Mouse (Mus musculus): ENCODE data around the gene Serpine2. TPM values are rescaled to one million over a fixed set of nuclear protein-coding genes. Genes with fewer than 3 reads are reported as not detected.

Gene Serpine2
- total RNA-seq, 4 experiments from 2014 or later: 173 to 178 (median 176) TPM

- DNase-seq (ENCODE audit: low spot score in 2 of 2): no peak
Observed at GRCm38 (mm10) chr1:79759006-79759405, 102.0 kb downstream of the Serpine2 start.

DNA sequence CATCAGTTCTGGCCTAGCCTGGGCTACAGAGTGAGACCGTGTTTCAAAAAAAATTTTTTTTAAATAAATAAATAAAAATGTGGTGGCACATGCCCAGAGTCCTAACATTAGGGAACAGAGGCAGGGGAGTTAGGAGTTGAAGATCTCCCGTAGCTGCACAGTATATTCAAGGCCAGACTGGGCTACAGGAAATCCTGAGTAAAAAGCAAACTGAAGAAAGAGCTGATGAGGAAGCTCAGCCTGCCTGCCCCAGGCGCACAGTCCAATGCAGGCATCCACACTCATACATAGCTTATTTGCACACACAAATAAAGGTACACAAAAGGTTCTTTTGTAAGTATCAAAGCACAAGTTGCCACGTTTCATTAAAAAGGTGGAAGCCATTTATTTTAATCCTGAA is 103.4 kb downstream of the Serpine2 start:
- no peak for DNase-seq (ENCODE audit: low spot score in 2 of 2)

- no peak for DNase-seq (ENCODE audit: low spot score in 2 of 2)
Observed at GRCm38 (mm10) chr1:79757161-79757560, 103.8 kb downstream of the Serpine2 start.

DNA sequence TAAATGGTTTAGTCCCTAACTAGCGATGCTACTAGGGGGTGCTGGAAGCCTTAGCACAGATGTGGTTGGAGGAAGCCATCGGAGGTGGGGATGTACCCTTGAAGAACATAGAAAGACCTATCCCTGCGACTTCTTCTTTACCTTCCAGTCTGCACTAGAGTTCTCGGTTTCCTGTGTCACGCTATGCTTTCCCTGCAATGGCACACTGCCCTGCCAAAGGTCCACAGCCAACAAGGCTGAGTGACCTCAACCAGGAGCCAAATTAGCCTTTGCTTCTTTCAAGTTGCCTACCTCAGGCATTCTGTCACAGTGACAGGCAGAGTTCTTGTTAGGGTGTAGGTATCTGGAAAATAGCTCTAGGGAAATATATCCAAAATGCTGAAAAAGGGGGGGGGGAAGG is 104.6 kb downstream of the Serpine2 start:
- DNase-seq (ENCODE audit: low spot score in 2 of 2): no peak

GRCm38 (mm10) chr1:79755376-79755775 is 105.6 kb downstream of the Serpine2 start:
- no peak for DNase-seq (ENCODE audit: low spot score in 2 of 2)

DNA sequence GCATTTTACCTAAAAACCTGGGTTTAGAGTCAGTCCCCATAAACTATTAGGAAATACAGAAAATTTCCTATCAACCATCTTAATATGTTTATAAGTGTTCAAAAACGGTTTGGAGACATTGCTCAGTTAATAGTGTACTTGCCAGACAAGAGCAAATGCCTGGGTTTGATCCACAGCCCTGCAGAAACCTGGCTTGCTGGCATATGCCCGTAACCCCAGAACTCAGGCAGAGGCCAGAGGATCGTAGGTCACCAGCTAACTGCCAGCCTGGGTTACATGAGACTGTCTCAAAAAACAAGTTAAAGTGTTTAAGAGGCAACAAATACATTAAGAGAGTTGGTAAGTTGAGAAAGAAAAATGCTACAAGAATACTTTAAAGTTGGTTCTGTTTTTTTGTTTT is 106.0 kb downstream of the Serpine2 start:
- DNase-seq (ENCODE audit: low spot score in 2 of 2): no peak

- no peak for DNase-seq (ENCODE audit: low spot score in 2 of 2)
Observed at GRCm38 (mm10) chr1:79753456-79753855, 107.5 kb downstream of the Serpine2 start.

- DNase-seq (ENCODE audit: low spot score in 2 of 2): no peak
Observed at GRCm38 (mm10) chr1:79752714-79753340, 108.2 kb downstream of the Serpine2 start.

DNA sequence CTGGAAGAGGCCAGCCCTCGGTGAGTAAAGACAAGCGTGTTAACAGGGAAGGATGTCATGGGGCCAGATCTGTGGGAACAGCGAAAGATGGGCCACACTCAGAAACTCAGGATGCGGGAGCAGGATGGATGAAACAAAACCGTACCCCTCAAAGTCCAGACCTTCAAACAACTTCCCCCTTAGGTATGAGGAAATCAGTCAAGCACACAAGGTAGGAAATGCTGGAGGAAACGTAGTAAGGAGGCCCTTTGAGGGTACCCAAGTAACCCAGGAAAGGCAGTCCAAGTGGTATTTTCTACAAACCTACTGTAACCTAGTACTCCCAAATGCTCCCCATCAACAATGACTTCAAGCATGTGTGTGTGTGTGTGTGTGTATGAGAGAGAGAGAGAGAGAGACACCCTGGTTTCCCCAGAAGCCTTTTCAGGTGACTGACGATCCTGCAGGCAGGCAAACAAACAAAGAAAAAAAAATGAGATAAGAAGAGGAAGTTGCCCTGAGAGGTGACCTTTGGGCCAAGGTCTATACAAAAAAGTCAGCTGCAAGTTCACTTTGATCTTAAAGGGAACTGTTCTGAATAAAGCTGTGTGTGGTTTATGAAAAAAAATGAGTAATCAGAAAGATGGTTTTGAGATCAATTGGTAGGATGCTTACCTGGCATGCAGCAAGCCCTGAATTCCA is 108.8 kb downstream of the Serpine2 start:
- no peak for DNase-seq (ENCODE audit: low spot score in 2 of 2)

DNA sequence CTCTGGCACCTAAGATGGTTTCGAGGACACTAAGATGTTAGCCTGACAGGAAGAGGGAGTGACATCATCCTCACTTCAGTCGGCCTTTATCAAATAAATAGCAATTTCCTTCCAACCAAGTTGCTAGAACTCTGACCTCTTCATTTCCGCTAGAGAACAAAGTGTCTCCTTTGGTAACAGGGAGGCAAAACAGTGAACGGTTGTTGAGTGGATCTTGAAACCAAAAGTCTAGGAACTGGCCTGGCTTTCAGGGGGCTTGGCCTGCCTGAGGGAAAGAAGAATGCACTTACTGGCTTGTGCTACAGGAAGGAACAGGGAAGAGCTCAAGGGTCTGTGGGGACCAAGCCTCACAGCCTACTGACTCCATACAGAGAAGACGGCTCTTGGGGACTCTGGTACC is 109.8 kb downstream of the Serpine2 start:
- DNase-seq (ENCODE audit: low spot score in 2 of 2): no peak

DNA sequence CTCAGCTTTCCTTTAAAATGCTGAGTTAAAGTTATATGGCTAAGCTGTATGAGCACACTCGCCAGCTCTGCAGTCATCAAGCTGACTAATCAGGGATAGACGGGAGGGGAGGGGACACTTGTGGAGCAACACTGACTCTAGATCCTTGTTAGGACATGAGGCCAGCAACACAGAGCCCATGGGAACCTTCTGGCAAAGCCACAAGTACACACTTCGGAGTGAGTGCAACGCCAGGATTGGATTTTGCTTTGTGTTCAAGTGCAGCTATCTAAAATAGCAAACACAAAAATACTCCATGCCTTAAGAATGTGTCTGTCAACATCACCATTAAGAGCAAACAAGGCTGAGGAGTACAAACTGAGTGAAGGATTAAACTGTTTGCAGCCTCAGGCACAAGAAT is 114.9 kb downstream of the Serpine2 start:
- no peak for DNase-seq (ENCODE audit: low spot score in 2 of 2)

Other genes starting within 250 kb of the Serpine2 start
- gene Ap1s3, start 189.2 kb downstream of the Serpine2 start, total RNA-seq (2022): 1 to 10 TPM; 2.2 to 5.1 (median 4.3) TPM
- gene Mrpl44, start 85.2 kb downstream of the Serpine2 start, total RNA-seq (2022): 10 to 100 TPM; 26.7 to 29.0 (median 28.5) TPM
- 10 to 100 TPM; 37.3 to 40.2 (median 38.7) TPM for gene Wdfy1, start 85.0 kb downstream of the Serpine2 start, total RNA-seq (2022)